Mouse (Mus musculus) frontal cortex, postnatal 14 days (tissue): Measurements from ENCODE around the gene Cyp4a10.
"Not testable (repeated sequence)": the region's sequence is repeated elsewhere in the genome, so short reads cannot be mapped to it uniquely, and the experiment has no call there.

Experiments
- DNase-seq, 2 experiments: peaks; one replicate each; pipeline ENCODE4 v3.0.0; 2022; ENCODE audit warnings: low spot score in 2 of 2

Cyp4a10 gene

DNA sequence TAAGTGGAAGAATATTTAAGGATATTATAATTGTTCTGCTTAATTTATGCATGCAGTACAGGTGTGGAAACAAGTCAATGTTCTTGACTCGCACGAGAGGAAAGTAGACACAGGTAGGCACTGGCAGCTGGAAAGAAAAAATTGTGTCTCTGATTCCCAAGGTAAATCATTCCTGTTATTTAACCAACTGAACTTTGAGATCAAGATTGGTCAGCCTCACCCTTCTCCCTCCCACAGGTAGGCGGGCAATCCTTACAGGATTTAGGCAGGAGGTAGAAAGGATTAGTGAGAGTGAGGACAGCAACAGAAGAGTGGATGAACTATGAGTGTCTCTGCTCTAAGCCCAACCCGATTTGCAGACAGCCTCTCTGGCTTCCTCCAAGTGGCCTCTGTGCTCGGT is at the start of gene Cyp4a10:
Gene Cyp4a10 (plus strand): TSS at position 265 of the 400 bp plus-strand sequence.
- not testable (repeated sequence) for DNase-seq

DNA sequence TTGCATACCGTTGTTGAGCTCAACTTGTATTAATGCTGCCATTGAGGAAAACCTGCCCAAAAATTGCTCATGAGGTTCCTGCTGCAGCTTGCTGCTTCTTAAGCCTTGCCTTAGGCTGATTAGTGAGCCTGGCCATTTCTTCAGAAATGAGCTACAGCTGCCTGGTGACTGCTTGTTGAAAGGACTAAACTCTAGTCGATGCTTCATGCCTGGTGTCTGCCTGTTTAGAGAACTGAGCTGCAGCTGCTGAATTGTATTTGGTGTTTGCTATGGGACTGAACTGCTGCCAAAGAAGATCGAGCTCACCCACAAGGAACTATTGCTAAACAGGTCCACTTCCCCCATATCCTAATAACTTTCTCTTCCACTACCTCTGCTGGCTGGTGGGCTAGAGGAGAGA is 44.5 kb upstream of the Cyp4a10 start:
- DNase-seq, result not testable (repeated sequence)

DNA sequence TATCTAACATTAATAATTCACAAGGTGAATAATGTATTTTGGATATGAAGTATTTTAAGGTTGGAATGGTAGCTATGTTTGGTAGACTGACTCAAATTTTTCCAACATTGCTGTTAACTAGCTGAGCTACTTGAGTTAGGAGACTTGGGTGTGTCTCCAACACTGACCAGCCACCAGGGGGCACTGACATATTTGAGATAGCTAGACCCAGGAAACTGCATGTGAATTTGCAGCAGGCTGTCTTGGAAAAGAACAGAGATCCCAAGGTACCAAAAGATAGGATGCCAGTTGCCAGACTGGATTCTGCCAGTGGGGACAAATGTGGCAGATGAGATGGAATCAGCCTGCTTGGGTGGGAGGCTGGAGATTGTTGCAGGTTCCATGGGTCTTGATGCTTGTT is 42.0 kb upstream of the Cyp4a10 start:
- not testable (repeated sequence) for DNase-seq

DNA sequence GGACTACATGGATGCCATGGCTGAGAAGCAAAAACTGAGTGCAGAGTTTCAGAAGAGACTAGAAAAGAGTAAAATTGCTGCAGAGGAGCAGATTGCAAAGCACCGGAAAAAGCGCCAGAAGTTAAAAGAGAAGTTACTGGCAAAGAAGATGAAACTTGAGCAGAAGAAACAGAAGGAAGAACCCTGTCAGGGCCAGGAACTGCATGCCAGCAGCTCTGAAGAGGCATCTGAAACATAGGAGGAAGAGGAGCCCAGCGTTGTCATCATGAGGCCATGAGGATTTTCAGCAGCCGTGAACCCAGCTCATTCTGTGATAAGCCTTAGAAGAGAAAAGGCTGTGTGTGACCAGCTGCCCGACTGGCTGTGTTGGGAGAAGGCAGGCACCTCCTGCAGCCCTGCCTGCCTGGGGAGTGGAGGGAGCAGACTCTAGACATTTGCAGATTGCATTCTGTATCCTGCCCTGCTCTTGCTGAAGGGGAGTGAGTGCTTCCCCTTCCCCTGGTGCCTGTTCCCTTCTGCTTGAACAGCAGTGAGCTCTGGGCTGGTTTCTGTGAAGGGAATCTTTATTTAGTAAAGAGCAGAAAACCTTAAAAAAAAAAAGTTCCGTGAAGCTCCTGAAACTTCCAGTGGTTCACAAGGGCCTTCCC is 36.9 kb upstream of the Cyp4a10 start:
- no peak for DNase-seq

DNA sequence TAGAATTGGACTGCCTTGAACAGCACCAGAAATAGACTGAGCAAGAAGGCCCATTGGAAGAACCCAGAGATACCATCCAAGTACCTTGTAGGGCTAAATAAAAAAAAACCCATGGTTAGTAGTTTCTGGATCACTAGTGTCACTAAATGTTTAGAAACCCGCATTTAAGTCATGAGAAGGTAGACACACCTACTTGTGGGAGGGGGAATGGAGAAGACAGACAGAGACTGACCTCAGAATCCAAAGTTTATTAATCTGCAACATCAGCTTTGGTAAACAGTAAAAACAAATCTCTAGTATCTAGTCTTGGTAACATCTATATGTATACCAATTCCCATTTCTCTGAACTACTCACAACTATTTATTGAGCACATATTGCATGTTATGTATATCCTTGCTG is 22.1 kb upstream of the Cyp4a10 start, which contains the start of gene Cyp4a14:
Gene Cyp4a14 (minus strand): TSS at position 142 of the 400 bp plus-strand sequence.
- no peak for DNase-seq

DNA sequence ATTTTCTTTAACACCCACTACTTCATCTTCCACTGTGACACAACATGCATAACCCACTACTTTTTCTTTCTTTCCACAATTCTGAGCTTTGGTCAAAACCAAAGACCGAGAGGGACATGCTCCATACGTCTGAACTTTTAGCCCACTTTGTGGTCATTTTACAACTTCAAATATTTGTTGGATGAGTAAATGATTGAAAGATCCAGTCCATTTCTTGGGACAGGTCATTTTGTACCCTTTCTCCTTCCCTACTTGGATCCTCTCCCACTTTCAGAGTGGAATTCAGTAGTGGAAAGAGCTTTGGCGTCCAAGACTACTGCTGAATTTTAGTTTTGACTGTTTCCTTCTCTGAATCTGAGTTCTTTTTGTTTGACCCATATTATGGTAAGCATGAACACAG is 20.6 kb upstream of the Cyp4a10 start:
- no peak for DNase-seq

DNA sequence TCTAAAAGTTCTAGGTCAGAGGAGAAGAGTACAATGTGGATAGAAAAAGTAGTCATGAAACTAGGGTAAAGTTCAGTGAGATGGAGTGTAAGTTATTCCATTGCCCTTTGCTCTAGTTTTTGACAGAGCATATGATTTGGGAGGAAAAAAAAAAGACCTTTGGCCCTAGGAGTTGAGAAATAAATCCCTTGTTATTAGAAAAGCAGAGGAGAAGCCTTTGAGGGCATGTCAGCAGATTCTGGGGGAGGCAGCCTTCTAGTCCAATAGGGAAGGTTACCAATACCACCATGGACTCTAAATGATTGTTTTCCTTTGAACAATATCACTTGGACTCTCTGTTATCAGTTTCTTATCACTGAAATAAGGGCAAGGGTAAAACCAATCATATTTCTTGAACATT is 4.1 kb upstream of the Cyp4a10 start:
- DNase-seq, result not testable (repeated sequence)

DNA sequence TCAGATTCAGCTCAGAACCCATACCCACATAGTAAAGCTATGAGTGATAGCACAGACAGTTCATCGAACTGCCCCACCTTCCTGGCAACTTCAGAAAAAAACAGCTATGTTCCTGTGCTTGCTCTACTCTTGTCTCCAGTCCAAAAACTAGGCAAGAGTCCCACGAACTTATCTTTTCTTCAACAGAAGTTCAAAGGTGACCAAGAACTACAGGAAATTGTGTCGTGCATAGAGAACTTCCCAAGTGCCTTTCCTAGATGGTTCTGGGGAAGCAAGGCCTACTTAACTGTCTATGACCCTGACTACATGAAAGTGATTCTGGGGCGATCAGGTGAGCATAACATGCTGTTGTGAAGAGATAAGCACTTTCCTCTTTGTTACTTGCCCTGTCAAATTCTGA is 1.4 kb downstream of the Cyp4a10 start:
- no peak for DNase-seq

DNA sequence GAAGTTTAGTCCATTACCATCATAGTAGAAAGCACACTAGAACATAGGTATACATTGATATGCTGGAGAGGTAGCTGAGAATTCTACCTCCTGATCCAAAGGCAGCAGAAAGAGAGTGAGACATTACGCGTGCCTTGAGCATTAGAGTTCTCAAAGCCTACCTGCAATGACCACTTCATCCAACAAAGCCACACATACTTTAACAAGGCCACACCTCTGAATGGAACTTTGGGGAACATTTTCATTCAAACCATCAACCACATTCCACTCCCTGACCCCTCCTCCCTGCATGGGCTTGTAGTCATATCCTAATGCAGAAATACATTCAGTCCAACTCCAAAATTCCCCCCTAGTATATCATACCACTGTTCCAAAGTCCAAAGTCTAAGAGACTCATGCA is 3.7 kb downstream of the Cyp4a10 start:
- no peak for DNase-seq

DNA sequence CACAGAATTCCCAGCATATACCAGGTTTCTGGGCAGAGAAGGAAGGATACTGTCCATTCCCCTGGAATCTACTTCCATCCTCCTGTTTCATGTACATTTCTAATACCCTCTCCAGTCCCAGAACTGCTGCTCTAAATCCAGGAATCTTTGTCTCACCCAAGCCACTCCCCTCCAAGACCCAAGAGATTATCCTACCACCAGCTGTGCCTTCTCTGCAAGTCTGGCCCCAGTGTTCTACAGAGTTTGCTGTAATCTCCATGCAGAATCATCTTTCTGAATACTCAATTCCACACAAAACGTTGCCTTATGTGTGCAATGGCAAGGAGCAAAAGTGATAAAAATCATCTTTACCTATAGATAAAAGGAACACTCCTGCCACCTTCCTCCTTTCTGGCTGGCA is 27.0 kb downstream of the Cyp4a10 start:
- DNase-seq, result no peak

DNA sequence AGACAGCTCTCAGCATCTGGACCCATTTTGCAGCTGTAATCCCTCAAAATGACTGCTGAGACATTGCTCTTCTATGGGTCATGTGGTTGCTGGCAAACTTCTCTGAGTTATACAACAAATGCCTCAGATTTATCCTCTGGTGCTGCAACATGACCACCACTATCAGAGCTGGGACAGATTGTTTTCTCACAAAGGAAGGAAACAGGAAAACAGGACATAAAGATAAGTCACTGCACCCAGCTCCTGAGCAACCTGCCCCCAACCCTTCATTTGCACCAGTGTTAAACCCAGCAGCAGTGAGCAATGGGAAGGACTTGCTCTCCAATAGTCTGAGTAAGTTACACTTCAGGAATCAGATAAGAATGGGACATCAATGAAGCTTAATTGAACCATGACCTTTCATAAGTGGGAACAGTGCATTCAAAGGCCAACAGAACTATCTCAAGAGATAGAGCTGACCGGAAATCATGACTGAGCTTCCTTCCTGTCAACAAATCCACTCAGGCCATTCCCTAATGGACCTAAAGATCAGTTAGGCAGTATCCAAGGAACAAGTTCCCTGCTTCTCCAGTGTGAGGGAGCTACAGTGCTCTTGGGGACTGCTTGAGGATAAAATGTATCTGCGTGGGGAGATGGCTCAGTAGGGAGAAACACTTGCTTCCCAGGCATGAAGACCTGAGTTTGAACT is 28.2 kb downstream of the Cyp4a10 start:
- DNase-seq, result no peak

DNA sequence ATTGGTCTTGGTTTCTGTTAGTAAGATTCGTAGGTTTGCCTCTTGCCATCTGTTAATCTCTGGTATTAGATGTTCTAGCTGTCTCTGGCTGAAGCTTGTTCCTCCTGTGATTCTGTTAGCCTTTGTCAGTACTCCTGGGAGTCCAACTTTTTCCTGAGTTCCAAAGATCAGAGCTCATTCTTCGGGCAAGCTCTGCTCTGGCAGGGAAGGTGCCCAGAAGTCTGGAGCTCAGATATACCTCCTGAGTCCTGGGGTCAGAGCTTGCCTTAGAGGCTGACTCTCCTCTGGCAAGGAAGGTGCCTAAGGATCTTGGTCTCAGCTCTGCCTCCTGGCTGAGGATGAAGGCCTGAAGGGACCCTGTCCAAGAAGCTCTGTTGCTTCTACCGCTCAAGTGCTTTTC is 34.7 kb downstream of the Cyp4a10 start:
- no peak for DNase-seq

DNA sequence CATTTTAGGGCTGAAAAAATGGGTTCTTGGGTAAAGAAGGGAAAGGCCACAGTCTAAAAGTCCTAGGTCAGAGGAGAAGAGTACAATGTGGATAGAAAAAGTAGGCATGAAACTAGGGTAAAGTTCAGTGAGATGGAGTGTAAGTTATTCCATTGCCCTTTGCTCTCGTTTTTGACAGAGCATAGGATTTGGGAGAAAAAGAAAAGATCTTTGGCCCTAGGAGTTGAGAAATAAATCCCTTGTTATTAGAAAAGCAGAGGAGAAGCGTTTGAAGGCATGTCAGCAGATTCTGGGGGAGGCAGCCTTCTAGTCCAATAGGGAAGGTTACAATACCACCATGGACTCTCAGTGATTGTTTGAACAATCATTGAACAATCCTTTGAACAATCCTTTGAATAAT is 37.4 kb downstream of the Cyp4a10 start:
- DNase-seq, result no peak

DNA sequence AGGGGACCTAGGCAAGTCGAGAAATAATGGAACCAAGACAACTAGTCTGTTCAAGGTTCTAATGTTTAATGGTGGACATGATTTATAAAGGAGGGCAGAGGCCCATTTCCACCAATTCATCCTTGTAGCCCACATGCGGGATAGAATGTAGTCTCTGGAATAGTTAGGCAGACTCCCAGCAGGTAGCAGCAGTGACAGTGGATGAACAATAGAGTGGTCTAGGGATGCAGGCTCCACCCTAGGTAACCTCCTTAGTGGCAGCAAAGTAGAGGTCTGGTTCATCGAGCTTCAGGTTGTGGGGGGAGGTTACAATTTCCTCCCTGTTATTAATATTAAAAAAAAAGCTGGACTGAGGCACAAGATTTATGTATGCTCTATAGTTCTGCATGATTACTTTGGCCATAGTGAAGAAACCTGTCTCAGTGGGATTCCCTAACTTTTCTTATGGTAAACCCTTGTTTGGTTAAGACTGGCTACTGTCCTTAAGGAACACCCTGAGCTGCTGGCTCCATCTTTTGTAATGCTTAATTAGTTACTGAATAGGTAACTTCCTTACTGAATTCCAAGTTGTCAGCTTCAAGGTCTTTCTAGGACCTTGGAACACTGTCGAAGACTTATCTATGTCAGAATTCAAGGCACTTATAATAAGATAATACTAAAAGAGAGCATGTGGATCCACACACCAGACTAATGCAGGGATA is 39.9 kb downstream of the Cyp4a10 start:
- DNase-seq, result no peak

DNA sequence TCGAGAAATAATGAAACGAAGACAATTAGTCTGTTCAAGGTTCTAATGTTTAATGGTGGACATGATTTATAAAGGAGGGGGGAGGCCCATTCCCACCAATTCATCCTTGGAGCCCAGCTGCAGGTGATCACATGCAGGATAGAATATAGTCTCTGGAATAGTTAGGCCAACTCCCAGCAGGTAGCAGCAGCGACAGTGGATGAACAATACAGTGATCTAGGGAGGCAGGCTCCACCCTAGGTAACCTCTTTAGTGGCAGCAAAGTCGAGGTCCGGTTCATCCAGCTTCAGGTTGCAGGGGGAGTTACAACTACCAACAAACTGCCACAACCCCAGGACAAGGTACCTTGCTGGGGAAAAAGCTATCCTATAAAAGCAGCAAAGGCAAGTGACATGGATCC is 43.2 kb downstream of the Cyp4a10 start:
- DNase-seq, result not testable (repeated sequence)

DNA sequence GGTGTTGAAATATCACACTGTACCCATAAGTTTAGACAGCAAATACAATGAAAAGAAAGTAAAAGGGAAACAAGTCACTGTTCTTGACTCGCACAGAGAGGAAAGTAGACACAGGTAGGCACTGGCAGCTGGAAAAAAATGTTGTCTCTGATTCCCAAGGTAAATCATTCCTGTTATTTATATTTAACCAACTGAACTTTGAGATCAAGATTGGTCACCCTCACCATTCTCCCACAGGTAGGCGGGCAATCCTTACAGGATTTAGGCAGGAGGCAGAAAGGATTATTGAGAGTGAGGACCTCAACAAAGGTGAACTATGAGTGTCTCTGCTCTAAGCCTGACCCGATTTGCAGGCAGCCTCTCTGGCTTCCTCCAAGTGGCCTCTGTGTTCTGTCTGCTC is 45.3 kb downstream of the Cyp4a10 start, which contains the start of gene Cyp4a31:
Gene Cyp4a31 (plus strand): TSS at position 249 of the 400 bp plus-strand sequence.
- no peak for DNase-seq

DNA sequence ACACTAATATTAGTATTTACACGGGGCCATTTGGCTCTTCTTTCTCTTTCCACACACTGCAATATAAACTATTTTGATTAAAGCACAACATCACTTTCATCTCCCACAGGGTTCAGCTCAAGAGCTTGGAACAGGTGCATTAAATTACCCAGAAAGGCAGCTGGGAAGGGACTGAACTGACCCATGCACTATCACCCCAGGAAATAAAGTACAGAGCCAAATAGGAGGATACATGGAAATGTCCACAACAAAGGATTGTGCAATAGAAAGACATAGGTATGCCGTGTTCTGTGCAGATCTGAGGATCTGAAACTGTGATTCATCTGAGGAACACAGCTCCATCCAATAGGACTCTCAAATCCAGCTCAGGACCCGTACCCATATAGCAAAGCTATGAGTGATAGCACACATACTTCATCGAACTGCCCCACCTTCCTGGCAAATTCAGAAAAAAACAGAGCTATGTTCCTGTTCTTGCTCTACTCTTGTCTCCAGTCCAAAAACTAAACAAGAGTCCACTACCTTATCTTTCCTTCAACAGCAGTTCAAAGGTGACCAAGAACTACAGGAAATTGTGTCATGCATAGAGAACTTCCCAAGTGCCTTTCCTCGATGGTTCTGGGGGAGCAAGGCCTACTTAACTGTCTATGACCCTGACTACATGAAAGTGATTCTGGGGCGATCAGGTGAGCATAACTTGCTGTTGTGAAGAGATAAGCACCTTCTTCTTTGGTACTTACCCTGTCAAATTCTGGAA is 46.6 kb downstream of the Cyp4a10 start:
- not testable (repeated sequence) for DNase-seq

DNA sequence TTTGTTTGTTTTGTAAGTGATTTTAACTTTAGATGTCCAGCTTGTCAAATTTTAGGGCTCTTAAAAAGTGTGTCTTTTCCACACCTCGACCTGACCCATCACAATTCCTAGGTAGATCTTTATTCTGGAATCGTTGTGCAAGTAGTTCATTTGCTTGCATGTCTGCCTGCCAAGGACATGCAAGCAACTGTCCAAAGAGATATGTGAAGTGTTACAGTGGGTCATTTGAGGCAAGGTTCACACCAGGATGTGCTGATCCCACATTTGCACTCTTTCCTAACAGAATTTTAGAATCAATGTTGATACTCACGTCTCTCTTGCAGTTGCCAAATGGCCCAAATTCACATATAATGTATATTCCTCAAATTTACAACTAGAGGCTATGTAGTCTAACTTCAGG is 57.2 kb downstream of the Cyp4a10 start:
- DNase-seq, result no peak

DNA sequence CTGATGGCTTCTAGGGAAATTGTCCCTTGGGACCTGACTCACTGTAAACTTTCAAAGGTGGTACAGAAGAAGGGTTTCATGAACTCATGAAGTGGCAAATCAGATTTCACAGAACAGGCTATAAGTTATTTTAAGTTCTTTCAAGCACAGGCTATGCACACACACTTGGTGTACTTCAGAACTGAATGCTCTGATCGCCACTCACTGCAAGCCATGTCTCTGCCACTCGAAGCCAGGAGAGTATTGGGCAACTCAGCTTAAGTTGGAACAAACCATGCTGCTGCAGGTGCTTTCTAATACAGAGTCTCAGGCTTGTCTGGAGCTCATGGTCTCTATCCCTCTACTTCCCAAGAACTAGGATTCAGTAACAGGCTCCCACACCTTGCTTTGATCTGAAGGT is 57.7 kb downstream of the Cyp4a10 start:
- DNase-seq, result no peak

DNA sequence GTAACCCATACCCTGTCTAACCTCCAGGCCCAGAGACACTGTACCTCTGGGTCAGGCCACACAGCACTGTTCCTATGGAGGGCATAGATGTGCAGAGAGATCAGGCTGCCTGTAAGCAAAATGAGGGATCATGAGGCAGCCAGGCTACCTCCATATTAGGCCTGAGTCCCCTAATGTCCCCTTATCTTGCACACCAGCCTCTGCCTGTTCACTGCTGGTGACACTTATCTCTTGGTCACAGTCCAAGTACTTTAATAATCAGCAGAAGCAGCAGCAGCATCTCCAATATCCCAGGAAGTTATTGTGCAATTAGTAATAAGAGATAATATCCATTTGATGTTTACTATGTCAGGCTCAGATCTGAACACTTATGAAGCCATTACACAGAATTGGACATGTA is 65.0 kb downstream of the Cyp4a10 start:
- DNase-seq, result no peak
